Comparison of ENCODE assay signal across 12 mouse cellular contexts in the genomic region with DNA sequence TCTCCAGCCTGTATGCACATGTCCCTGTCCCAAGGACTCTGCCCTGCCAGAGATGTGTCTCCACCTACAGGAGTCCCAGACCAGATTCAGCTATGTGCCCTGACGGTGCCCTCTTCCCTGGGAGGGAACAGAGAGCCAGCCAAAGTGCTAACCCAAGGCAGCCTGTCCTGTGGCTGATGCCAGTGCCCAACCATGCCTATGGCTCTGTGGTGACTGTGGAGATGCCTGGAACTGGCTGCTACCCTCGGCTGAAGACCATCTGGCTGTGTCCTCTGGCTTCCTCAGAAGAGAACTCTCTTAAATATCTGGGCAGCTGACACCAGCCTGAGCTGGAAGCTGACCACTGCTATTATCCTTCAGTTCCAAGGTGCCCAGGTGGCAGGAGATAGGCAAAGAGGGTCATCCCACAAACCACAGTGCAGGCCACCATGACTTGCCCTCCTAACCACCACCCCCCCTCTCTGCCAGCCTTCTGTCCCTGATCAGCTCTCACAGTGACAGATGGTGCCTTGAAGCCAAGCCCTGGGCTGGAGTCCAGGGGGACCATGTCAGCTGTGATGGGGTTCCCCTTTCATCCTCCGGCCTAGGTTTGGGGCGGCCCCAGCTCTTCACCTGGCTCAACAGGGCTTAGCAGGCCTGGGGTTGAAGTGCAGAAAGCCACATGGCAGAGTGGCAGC. TPM values are rescaled to one million over a fixed set of nuclear protein-coding genes. Genes with fewer than 3 reads are reported as not detected.
DNase-seq lines count a peak whose midpoint lies in the region; ATAC-seq and TF ChIP-seq lines count a peak whose summit lies in the region.
"Had no signal": no experiment of that assay in that cellular context is flagged by ENCODE, and none has a peak within 500 bp of the region (broad histone marks: within the 10 kb centered on the region; RNA-seq: fewer than 3 reads in every experiment).

No protein-coding gene starts in this region.

- peak; percentile 5; the same call in 1 of the 2 replicates for TF ChIP-seq CTCF in heart, postnatal 0 days (IDR thresholded peaks at IDR 0.05; ENCODE audit: low read depth)

- H3K9ac ChIP-seq in forebrain, embryonic 11.5 days (ENCODE audit: low read length): no peak overlapping the region
- H3K9ac ChIP-seq in forebrain, embryonic 12.5 days: no peak overlapping the region
- H3K9ac ChIP-seq in heart, postnatal 0 days (replicated peaks; ENCODE audit: low read depth, low read length): no peak overlapping the region
- H3K9ac ChIP-seq: limb, embryonic 15.5 days; neural tube, embryonic 15.5 days had no signal

- 88% methylated on average over 4 of the region's 4 CpGs for WGBS in forebrain, embryonic 10.5 days
- 88% methylated on average over 4 of the region's 4 CpGs for WGBS in forebrain, embryonic 11.5 days
- 85% methylated on average over 4 of the region's 4 CpGs for WGBS in forebrain, embryonic 12.5 days
- 62% methylated on average over 4 of the region's 4 CpGs for WGBS in heart, postnatal 0 days

- DNase-seq in forebrain, embryonic 10.5 days (ENCODE audit: extremely low spot score, low spot score): no peak
- no peak for DNase-seq in forebrain, embryonic 11.5 days (ENCODE audit: low spot score)
- peak; percentile 18 to 28 for DNase-seq in B cell, adult 2 months
- no peak for DNase-seq in heart, postnatal 0 days (ENCODE audit: low spot score)
- no peak for DNase-seq in layer of hippocampus, postnatal 36 days
- no peak for DNase-seq in ovary, adult 18-20 months (ENCODE audit: low spot score)
- DNase-seq in left cerebral cortex, postnatal 25 days (ENCODE audit: low spot score in 2 of 2): no peak

- no peaks in the 10 kb centered on the region for H3K9me3 ChIP-seq in forebrain, embryonic 10.5 days
- no peaks in the 10 kb centered on the region for H3K9me3 ChIP-seq in forebrain, embryonic 11.5 days (ENCODE audit: control insufficient read depth, low read length)
- H3K9me3 ChIP-seq in forebrain, embryonic 12.5 days: no peaks in the 10 kb centered on the region
- no peaks in the 10 kb centered on the region for H3K9me3 ChIP-seq in heart, postnatal 0 days (replicated peaks; ENCODE audit: control insufficient read depth, low read length)
- H3K9me3 ChIP-seq: limb, embryonic 15.5 days; neural tube, embryonic 15.5 days had no signal

- H3K4me1 ChIP-seq in forebrain, embryonic 10.5 days: peaks cover 9% of the 10 kb centered on the region
- no peaks in the 10 kb centered on the region; the same call in 1 of the 2 replicates for H3K4me1 ChIP-seq in forebrain, embryonic 11.5 days (replicated peaks; ENCODE audit: control insufficient read depth, insufficient read depth, low read length)
- peaks cover 9% of the 10 kb centered on the region; the same call in 1 of the 2 replicates for H3K4me1 ChIP-seq in forebrain, embryonic 12.5 days
- peaks cover 24% of the 10 kb centered on the region for H3K4me1 ChIP-seq in heart, postnatal 0 days (ENCODE audit: control insufficient read depth, insufficient read depth)
- H3K4me1 ChIP-seq: neural tube, embryonic 15.5 days had no signal

- no peak overlapping the region for H3K4me3 ChIP-seq in forebrain, embryonic 10.5 days
- no peak overlapping the region for H3K4me3 ChIP-seq in forebrain, embryonic 11.5 days (ENCODE audit: low read depth, low read length)
- no peak overlapping the region for H3K4me3 ChIP-seq in forebrain, embryonic 12.5 days (replicated peaks)
- H3K4me3 ChIP-seq in heart, postnatal 0 days (ENCODE audit: low read depth, low read length): no peak overlapping the region
- H3K4me3 ChIP-seq: limb, embryonic 15.5 days; neural tube, embryonic 15.5 days had no signal

- H3K27ac ChIP-seq in forebrain, embryonic 10.5 days: peak overlapping the region; percentile 20; the same call in 1 of the 2 replicates
- H3K27ac ChIP-seq in forebrain, embryonic 11.5 days (ENCODE audit: low read depth, low read length): no peak overlapping the region
- no peak overlapping the region for H3K27ac ChIP-seq in forebrain, embryonic 12.5 days
- peak overlapping the region; percentile 72 for H3K27ac ChIP-seq in heart, postnatal 0 days (ENCODE audit: low read depth)
- H3K27ac ChIP-seq: limb, embryonic 15.5 days; neural tube, embryonic 15.5 days had no signal

- no peak for TF ChIP-seq EP300 in heart, postnatal 0 days (IDR thresholded peaks at IDR 0.05; ENCODE audit: low read depth)

- no peak for ATAC-seq in forebrain, embryonic 11.5 days (replicated peaks; ENCODE audit: low FRiP score)
- ATAC-seq in forebrain, embryonic 12.5 days (ENCODE audit: low FRiP score): 0 out of 2 replicates have a peak, but pooled peaks have one; percentile 36
- ATAC-seq in heart, postnatal 0 days (ENCODE audit: insufficient read depth, low read depth): peak; percentile 20

- no peaks in the 10 kb centered on the region for H3K36me3 ChIP-seq in forebrain, embryonic 10.5 days (replicated peaks)
- no peaks in the 10 kb centered on the region for H3K36me3 ChIP-seq in forebrain, embryonic 11.5 days (ENCODE audit: control insufficient read depth, insufficient read depth, low read length)
- H3K36me3 ChIP-seq in forebrain, embryonic 12.5 days (replicated peaks): no peaks in the 10 kb centered on the region
- no peaks in the 10 kb centered on the region for H3K36me3 ChIP-seq in heart, postnatal 0 days (replicated peaks; ENCODE audit: control insufficient read depth, insufficient read depth, low read length)
- H3K36me3 ChIP-seq: limb, embryonic 15.5 days; neural tube, embryonic 15.5 days had no signal

- intact Hi-C loops in left cerebral cortex, postnatal 25 days (cut with DNase I): no loop called here

- H3K27me3 ChIP-seq in forebrain, embryonic 10.5 days (ENCODE audit: poor library complexity, severe bottlenecking): no peaks in the 10 kb centered on the region
- no peaks in the 10 kb centered on the region for H3K27me3 ChIP-seq in forebrain, embryonic 11.5 days (ENCODE audit: control insufficient read depth, insufficient read depth, low read length)
- H3K27me3 ChIP-seq in forebrain, embryonic 12.5 days: no peaks in the 10 kb centered on the region
- H3K27me3 ChIP-seq in heart, postnatal 0 days (ENCODE audit: control insufficient read depth, insufficient read depth, low read length): no peaks in the 10 kb centered on the region
- H3K27me3 ChIP-seq: limb, embryonic 15.5 days had no signal

- H3K4me2 ChIP-seq in forebrain, embryonic 11.5 days (ENCODE audit: low read depth, low read length, severe bottlenecking): no peak overlapping the region
- no peak overlapping the region for H3K4me2 ChIP-seq in forebrain, embryonic 12.5 days
- H3K4me2 ChIP-seq in heart, postnatal 0 days (ENCODE audit: low read depth, low read length): no peak overlapping the region
- H3K4me2 ChIP-seq: limb, embryonic 15.5 days; neural tube, embryonic 15.5 days had no signal

RNA-seq across cellular contexts. Expression of a gene that starts 18.7 kb away (rescaled TPM):
- 11.2 and 11.5 TPM in 2 replicates for polyA plus RNA-seq in forebrain, embryonic 10.5 days (2016; fragmentation: Nextera tagmentation; extraction: Ambion mirVana)
- 10.8 and 11.8 TPM in 2 replicates for polyA plus RNA-seq in forebrain, embryonic 11.5 days (2014; fragmentation: Nextera tagmentation; extraction: Ambion mirVana)
- 6.5 and 7.5 TPM in 2 replicates for polyA plus RNA-seq in forebrain, embryonic 12.5 days (2016; fragmentation: Nextera tagmentation; extraction: Ambion mirVana)
- 4.5 and 14.7 TPM in 2 replicates for total RNA-seq in heart, postnatal 0 days (2014; rRNA removed; ENCODE audit: low replicate concordance)
- polyA plus RNA-seq in heart, postnatal 0 days (2015; fragmentation: Nextera tagmentation; extraction: Ambion mirVana): 7.1 and 8.6 TPM in 2 replicates
- total RNA-seq in layer of hippocampus, postnatal 36 days (2021): 1 to 10 TPM; 2.2 to 3.4 TPM
- 1 to 10 TPM; 1.4 to 1.8 TPM for total RNA-seq in left cerebral cortex, postnatal 25 days (2021)

RNA-seq across cellular contexts. Expression of a gene that starts 50.4 kb away (rescaled TPM):
- polyA plus RNA-seq in forebrain, embryonic 10.5 days (2016; fragmentation: Nextera tagmentation; extraction: Ambion mirVana): not detected in 2 replicates
- not detected in 2 replicates for polyA plus RNA-seq in forebrain, embryonic 11.5 days (2014; fragmentation: Nextera tagmentation; extraction: Ambion mirVana)
- not detected in 2 replicates for polyA plus RNA-seq in forebrain, embryonic 12.5 days (2016; fragmentation: Nextera tagmentation; extraction: Ambion mirVana)
- total RNA-seq in heart, postnatal 0 days (2014; rRNA removed; ENCODE audit: low replicate concordance): 0.84 and 1.7 TPM in 2 replicates
- polyA plus RNA-seq in heart, postnatal 0 days (2015; fragmentation: Nextera tagmentation; extraction: Ambion mirVana): 0.33 and 0.55 TPM in 2 replicates
- not detected for total RNA-seq in layer of hippocampus, postnatal 36 days (2021)
- not detected for total RNA-seq in left cerebral cortex, postnatal 25 days (2021)
- total RNA-seq: adrenal gland, adult 18-20 months had no signal
- polyA plus RNA-seq: C2C12; limb, embryonic 15.5 days had no signal

Comparison
In these comparisons a context has a peak if more than half of its experiments do, and no peak if none do; other contexts are left out.
1. H3K27ac ChIP-seq: peak in forebrain, embryonic 10.5 days (single experiment) and heart, postnatal 0 days (single experiment); none in forebrain, embryonic 11.5 days (single experiment) and forebrain, embryonic 12.5 days (single experiment).
2. DNase-seq: peak in B cell, adult 2 months (2 of 2); none in forebrain, embryonic 10.5 days (single experiment), forebrain, embryonic 11.5 days (single experiment), heart, postnatal 0 days (single experiment), layer of hippocampus, postnatal 36 days (0 of 2), ovary, adult 18-20 months (single experiment) and left cerebral cortex, postnatal 25 days (0 of 2).